Mouse (Mus musculus) right cerebral cortex, postnatal 10 days (tissue): ENCODE measurements at regions not wholly inside any gene's neighbourhood (a gene's known extent, or its start where the extent isn't known, plus 50 kb on each side); places are given as distances from the start of the nearest gene placed in this dataset.
A peak's percentile ranks its signal among the peaks of the same experiment; 100 is the strongest.

Source experiments
- DNase-seq, 2 experiments: peaks; one replicate each; pipeline ENCODE4 v3.0.0; 2021; ENCODE audit warnings: low spot score in 2 of 2

DNA sequence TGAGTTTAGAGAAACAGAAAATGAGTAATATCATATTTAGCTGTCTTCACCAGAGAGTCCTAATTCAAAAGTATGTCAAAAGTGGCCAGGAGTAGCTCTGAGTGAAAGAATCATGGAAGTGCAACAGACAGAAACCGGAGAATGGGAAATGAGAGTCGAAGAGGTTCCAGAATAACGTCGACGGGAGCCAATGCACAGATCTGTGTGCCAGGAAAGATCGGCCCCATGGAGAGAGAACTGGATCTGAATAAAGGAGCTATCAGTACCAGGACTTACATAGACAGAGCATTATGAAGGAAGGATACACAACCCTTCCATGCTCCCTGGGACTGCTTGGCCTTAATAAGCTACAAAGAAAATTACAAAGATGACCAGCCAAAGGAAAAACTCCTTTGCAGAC is 502.1 kb downstream of the Kcnj2 start:
- DNase-seq = no peak

DNA sequence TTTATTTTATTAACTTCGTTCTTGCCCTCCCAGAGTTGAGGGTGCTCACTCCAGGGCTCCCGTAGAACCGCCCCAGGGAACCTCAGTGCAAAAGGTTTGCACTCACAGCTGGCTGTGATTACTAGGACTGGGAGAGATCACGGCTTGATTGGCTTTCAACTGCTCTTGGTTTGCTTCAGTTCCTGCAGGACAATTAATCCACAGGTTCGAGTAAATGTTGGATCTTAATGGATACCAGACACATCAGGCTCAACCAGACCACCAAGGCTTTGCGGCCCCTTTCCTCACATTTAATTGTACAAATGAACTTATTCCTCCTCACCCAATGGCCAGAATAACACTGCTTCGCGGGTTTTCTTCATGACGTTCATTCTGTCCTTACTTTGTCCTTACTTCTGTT is 502.9 kb downstream of the Kcnj2 start:
- DNase-seq = no peak

DNA sequence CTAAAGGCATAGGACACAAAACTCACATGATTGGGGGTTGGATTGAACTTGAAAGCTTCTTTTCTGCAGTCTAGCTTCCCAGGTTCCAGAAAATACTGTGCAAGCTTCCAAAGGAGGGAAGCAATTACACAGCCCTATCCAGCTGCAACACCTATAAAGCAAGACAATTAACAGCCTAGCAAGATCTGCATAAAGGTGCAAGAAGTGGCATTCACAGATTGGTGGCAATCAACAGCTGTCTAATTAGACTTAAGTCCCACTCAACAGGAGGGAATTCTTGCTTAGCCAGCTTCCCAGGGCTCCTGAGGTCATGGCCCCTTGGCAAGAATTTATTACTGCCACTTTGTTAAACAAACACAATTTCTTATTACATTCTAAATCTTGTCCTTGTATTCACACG is 511.9 kb downstream of the Kcnj2 start:
- no peak for DNase-seq

DNA sequence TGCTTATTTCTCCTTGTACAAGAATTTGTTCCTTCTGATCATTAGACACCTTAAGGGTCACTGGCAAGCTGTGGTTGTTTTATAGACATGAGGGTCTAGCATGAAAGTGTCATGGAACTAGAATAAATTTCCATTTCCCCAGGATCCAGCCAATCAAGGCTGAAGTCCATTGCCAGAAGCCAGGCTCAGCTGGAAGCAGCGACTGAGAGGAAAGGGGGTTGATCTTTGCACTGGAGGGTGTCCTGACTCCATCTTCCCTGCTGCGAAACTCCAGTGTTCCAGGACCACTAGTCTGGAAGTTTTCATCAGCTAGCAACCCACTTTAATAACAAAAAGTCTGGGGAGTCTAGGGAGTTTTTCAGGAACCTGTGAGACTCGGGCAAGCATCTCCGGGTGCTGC is 517.0 kb downstream of the Kcnj2 start:
- DNase-seq = no peak

GRCm38 (mm10) chr11:111583606-111584005 is 517.6 kb downstream of the Kcnj2 start:
- no peak for DNase-seq

- DNase-seq = no peak
Measured at GRCm38 (mm10) chr11:111599456-111599855, 533.5 kb downstream of the Kcnj2 start.

DNA sequence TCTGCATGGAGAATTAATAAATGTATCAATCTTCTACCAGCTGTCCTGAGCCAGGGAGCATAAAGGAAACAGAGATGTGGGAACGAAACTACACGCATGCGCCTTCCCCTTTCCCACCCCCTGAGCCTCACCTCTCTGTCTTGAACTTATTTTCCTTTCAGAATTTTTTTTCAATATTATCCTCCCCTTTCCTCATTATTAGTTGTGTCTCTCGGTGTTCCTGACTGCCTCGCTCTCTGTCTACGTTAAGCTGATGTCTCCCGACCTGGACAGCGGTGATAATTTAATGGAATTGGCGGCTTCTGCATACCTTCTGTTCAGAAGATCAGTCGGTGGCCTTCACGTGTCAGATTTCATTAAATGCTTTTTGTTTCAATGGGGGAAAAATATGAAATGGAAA is 539.2 kb downstream of the Kcnj2 start:
- DNase-seq = no peak

DNA sequence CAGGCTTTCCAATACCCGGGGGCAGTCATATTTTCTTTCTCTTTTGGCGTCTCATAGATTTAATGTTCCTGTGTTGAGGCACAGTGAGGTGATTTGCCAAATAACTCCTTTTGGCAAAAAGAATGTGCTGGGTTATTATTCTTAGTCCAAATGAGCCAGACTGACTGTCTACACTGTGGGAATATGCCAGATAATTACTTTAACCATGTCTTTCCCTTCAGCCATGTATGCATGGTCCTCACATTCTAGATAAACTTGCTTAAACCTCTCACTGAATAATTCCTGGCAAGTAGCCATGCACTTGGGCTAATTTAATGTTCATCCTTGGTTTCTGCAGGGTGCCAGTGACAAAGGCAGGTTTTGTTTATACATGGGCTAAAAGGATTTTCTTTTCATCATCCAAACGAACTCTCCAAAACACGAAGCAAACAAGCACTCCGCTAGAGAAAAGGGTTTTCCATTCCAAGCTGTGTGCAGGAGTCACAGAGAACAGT is 544.6 kb downstream of the Kcnj2 start:
- DNase-seq = no peak

- no peak for DNase-seq
Measured at GRCm38 (mm10) chr11:111643603-111644002, 577.6 kb downstream of the Kcnj2 start.

DNA sequence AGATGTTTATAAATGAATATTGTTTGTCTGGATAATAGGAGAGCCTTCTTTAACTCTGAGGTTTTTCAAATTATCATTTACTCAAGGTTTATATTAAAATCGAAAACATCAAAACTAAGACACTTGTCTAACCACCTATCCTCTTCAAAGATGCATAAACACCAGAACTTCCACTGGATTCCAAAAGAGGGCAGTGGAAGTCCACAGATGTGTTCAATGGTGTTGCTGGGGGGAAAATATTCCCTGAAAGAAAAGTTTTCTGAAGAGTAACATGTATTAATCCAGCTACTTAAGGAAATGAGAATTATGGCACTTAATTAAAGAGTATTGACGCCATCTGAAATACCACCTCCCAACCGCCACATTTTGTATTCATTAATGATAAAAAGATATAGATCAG is 586.9 kb downstream of the Kcnj2 start:
- DNase-seq = peak; percentile 34 to 47

- no peak for DNase-seq
Measured at GRCm38 (mm10) chr11:111657778-111658177, 591.8 kb downstream of the Kcnj2 start.

GRCm38 (mm10) chr11:111658362-111659309 is 592.7 kb downstream of the Kcnj2 start:
- DNase-seq = peak in 1 of 2 experiments; percentile 25

DNA sequence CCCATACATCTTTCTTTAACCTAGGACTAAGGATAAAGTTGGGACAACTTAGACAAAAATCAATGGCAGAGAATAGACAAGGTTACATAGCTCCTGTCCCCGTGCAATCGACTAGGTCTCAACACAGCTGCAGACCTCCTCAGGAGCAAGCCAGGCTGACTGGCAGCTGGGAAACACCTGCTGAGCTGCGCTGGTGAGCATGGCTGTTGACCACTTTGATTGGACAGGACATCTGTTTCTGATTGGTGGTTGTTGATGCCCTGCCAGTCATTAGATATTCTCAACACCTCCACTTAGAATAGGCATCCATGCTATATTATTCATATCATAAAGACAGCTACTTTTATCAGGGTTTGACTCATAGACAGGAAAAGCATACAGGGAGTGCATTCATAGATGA is 597.3 kb downstream of the Kcnj2 start:
- no peak for DNase-seq

DNA sequence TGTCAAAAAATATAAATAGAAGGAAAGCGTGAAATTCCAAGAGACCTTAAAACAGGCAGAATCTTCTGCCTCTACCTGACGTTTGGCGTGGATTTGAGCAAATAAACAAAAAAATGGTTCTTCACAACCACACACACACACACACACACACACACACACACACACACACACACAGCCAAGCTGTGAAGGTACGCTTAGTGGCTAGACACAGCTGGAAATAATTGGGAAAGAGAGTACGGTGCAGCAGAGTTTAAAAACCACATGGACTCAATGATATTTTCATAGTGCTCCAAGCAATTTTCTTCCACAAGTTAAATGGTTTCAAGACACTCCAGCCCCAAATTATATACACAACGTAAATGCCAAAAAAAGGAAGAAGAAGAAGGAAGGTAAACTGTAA is 600.4 kb downstream of the Kcnj2 start:
- DNase-seq = no peak

DNA sequence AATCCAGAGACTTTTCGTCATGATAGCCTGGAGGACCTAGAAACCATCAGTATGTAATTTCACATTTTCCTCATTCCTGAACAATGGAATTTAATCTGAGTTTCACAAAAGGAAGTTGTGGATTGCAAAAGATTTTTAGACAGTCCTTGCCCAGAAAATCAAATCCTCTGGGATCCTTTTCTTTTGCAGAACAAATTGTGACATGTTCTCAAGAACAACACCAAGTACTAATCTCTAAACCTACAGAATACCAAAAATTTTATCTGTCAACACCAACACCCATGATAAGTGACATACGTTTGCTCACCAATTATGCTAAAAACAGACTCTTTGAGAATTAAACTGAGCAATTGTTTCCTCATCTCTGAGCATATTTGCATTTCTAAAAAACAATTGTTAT is 605.9 kb downstream of the Kcnj2 start:
- no peak for DNase-seq

- DNase-seq = no peak
Measured at GRCm38 (mm10) chr11:111675673-111676072, 609.7 kb downstream of the Kcnj2 start.

DNA sequence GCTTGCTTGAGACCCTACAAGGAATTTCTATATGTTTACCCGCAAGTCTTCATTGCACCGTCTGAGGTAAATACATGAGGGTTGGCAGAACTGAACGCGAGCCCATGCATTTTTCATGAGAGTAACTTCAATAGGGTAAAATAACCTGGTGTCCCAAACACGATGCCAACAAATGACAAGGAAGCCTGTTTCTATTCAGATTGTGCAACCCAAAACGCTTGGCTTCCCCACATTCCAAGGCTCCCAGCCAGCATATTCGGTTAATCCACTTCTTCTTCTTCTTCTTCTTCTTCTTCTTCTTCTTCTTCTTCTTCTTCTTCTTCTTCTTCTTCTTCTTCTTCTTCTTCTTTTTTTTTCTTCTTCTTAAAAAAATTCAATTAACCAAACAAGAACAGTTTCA is 616.4 kb downstream of the Kcnj2 start:
- DNase-seq = no peak

- DNase-seq = no peak
Measured at GRCm38 (mm10) chr11:111683909-111684308, 617.9 kb downstream of the Kcnj2 start.

GRCm38 (mm10) chr11:111687769-111688168 is 621.8 kb downstream of the Kcnj2 start:
- no peak for DNase-seq

DNA sequence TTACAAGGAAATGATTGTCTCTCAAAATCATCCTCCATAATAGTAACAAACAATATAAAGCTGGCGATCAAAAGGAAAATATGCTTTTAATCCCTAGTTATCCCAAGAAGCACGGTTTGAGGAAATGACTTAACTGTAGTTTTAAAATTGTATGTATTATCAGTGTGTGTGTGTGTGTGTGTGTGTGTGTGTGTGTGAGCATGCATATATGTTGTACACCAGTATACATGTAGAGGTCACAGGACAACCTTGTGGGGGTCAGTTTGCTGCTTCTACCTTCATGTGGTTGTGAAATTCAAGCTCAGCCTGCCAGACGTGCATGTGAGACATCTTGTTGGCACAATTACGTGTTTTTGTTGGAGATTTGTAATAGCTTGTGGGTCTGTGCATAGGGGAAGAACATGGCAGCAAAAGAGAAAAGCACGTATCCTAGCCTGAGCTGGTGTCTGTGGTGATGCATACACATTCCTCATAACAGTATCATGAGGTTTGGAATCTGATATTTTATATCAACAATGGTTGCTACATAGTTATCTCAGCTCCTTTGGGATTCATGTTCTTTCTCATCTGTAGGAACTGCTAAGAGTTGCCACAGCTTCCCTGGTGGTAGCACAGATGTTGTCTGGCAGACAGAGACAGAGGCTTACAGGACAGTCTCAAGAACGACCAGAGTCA is 622.4 kb downstream of the Kcnj2 start:
- DNase-seq = no peak

DNA sequence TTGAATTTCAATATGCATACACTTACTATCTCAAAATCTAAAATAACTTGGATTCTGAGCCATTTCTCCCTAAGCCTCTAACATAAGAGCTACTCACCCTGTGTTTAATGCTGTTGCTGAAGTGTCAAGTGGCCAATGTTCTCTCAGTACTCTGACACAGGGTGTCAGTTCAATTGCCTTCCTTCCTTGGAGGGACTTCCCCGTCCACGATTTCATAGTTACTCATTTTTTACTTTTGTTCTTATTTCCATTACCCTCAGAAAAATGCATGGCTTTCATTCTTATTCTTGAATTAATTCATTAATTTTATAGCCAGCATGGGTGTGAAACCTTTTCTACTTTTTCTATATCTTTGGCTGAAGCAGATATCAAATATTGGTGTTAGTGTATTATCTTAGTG is 623.9 kb downstream of the Kcnj2 start:
- DNase-seq = no peak

GRCm38 (mm10) chr11:111691512-111691911 is 625.5 kb downstream of the Kcnj2 start:
- no peak for DNase-seq

- DNase-seq = no peak
Measured at GRCm38 (mm10) chr11:111696668-111697067, 630.7 kb downstream of the Kcnj2 start.
